Mouse (Mus musculus) c-Kit-positive CD71-positive TER-119-negative erythroid progenitor cells, embryonic 14.5 days (primary cell): ENCODE results near the gene Tnfrsf13c.

ENCODE experiments used
- DNase-seq: peaks from one replicate; pipeline ENCODE4 v3.0.0-alpha.2; 2013; ENCODE audit warnings: low read depth

Gene Tnfrsf13c

DNA sequence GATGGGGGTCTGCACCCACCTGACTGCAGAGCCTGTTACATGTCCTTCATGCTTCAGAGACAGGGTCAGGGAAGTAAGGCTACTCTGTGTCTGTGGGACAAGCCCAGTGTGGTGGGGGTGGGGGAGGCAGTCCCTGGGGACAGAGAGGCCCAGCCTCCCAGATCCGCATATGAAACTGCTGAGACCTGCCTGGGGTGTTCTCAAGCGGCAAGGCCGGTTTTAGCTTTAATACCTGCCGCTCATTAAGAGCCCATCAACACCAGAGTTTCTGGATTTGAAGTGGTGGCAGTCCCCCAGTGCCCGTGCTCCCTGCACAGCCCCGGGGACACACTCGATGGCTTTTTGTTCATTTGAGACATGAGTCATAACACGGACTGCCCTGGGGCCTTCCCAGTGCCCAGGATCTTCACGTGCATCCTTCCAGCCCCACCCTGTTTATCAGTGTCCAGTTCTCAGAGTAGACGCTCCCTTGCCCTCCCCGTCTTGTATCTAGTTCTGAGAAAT is 5.4 kb upstream of the Tnfrsf13c start:
- no peak for DNase-seq

DNA sequence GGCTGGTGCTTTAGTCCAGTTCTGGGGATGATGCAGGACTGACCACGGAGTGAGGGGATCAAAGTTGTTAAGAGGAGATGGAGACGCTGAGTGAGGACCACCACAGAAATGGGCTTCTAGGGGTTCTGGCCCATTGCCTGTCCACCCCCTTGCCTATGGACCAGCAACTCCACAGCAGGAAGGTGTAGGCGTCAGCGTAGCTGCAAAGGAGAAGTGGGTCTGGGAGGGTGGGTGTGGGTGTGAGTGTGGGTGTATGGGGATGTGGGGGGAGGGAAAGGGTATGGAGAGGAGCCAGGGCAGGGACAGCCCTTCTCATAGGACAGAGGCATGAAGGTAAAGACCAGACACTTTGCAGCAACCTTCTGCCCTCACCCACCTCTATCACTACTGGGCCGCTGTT is 1.6 kb upstream of the Tnfrsf13c start:
- no peak for DNase-seq

DNA sequence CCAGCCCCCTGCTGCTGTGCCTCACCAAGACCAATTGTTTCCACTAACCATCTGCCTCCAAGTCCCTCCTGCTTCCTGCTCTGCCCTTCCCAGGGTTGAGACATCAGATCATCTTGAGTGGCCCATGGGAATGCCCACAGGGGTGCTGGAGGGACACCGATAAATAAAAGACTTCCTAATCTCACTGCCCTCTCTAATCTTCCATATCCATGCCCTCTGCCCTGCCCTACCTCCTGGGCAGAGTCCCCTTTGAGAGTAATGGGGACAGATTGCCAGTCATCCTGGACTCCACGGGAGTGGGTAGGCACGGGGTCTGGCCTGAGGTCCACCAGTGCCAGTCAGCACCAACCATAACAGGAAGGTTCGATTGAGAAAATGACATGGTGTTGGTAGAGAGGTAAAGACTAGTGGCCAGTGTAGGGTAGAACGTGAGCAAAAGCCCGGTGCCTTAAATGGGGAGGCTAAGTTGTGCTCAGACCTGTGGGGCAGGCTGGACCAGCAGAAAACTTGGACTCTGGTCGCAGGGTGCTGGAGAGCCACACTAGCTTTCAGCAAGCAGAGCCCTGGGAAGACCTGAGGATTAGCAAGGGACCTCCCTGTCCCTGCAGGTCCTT is 540 bp upstream of the Tnfrsf13c start:
- no peak for DNase-seq

DNA sequence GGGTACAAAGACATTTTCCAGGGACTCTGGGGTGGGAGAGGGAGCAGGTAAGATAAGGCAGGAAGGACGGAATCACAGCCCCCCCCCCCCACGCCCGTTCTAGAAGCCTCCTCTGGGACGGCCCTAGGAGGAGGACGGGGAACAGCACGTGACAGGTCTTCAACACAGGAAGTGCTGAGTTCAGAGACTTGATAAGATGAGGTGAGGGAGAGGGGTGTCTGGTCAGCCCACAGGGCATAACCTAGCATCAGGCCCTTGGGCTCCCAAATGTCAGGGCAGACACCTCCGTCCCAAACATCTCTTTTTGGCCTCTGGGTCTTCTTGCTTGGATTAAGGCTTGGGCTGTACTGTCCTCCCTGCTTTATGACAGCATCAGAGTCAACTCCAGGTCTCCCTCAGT is 918 bp downstream of the Tnfrsf13c start:
- DNase-seq: no peak

DNA sequence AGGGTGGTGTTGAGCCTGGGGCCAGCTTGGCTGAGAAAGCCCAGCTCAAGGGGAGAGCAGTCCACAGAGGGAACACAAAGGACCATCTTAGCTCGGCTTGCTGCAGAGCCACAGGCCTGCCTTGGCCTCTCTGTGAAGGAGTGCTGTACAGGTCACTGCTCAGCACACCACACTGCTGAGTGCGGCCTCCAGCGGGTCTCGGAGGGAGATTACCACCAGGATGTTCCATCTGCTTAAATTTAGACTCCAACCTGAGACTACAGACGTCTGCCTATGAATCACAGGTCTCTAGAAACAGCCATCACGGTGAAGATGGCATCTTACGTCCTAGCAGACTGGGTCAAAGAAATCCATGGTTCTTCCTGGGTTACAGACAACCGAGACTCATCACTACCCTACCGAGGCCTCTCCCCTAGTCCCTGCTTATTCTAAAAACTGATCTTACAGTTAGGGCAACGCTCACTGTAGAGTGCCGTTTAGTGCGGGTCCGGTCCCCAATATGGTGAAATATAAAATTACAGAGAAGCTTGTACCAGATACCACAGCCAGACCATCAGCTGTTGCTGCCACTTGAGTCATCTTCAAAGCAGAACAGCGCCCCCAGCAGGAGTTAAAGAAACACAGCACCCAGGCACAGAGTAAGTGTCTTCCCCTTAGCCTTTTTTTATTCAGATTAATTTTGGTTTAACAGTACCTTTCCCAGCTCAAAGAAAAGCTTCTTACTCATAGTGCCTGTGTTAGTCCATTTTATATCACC is 2.9 kb downstream of the Tnfrsf13c start:
- no peak for DNase-seq

DNA sequence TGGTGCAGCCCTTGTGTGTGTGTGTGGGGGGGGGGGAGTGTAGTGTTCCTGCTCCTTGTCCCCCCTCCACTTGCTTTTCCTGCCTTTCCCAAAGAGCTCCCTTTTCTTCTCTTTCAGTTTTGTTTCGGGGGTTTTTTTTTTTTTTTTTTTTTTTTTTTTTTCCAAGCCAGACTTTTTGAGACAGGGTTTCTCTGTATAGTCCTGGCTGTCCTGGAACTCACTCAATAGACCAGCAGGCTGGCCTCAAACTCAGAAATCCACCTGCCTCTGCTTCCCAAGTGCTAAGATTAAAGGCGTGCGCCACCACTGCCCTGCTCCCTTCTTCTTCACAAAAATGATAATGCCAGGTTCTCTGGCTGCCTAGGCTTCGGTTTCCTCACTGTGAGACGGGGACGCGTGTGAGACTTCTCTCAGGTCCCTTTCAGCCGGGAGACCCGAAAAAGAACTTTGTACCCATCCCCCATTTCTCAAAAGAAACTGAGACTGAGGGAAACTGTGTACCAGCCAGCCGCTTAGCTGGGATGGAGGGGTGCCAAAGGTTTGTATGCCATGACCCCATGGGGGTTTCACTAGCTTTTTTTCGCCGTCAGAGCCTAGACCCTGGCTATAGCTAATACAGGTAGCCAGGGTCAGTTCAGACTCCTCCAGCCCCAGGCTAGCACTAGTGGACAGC is 4.0 kb downstream of the Tnfrsf13c start:
- DNase-seq: no peak

DNA sequence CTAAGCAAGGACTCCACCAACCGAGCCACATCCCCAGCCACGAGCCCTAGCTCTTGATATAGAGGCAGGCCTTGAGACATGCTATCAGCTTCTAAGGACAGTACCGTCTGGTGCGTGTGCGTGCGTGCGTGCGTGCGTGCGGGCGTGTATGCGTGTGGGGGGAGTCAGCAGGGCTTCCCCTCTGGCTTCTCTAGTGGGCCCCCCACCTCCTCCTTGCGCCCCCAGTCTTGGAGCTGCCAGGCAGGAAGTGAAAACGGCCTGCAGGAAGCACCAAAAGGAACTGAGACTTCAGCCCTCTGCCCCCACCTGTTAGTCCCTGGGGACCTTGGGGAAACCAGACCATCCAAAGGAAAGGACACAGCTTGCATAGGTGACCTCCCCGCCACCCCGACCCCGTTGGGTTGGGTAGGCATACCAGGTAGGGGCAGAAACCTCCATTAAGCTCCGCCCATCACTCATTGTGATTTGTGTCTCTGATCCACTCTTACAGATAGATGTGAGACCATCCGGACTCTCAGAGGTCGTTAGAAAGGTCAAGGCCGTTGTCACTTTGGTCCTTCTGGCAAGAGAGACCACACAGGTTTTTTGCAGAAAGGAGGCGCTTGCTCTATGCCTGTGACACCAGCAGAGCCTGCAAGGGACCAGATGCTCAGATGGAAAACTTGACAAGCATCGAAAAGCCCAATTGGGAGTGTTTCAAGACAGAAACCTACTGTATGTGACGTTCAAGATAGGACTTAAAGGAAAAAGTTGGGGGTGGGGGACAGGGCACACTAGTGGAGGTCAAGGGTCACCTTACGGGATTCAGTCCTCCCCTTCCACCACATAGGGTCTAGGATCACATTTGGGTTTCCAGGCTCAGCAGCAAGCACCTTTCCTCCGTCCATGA is 5.1 kb downstream of the Tnfrsf13c start:
- no peak for DNase-seq

DNA sequence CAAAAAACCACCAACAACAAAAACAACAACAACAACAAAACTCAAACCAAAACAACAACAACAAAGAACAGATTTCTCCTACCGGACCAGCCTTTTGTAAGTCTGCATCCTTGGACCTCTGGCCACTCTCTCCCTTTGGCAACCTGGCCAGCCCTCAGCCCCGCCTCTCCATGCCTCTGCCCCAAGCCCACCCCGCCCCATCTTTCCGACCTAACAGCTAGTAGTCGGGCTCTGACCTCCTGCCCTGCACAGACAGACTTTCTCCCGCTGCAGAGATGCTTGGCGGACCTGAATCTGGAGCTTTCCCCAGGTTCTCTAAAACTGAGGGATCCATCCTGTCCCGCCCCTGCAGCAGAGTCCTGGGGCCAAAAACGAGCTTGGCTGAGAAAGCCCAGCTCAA is 6.2 kb downstream of the Tnfrsf13c start:
- DNase-seq: no peak

DNA sequence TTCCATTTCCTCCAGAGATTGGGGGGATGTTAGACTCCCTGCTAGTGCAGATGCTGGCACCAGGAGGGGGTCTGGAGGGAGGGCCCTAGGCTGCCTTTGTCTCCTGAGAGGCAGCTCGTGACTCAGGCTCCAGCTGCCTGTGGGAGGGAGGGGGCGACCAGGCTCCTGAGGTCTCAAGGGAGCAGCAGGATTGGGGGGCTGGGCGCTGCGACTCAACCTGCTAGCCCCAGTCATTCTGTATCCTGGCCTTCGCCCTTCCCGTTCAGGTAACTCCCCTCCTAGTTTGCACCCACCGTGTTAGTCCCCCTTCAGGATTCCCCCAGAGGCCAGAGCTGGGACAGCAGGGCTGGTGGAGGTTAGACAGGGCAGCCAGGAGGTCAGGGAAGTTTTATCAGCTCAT is 7.1 kb downstream of the Tnfrsf13c start:
- no peak for DNase-seq

DNA sequence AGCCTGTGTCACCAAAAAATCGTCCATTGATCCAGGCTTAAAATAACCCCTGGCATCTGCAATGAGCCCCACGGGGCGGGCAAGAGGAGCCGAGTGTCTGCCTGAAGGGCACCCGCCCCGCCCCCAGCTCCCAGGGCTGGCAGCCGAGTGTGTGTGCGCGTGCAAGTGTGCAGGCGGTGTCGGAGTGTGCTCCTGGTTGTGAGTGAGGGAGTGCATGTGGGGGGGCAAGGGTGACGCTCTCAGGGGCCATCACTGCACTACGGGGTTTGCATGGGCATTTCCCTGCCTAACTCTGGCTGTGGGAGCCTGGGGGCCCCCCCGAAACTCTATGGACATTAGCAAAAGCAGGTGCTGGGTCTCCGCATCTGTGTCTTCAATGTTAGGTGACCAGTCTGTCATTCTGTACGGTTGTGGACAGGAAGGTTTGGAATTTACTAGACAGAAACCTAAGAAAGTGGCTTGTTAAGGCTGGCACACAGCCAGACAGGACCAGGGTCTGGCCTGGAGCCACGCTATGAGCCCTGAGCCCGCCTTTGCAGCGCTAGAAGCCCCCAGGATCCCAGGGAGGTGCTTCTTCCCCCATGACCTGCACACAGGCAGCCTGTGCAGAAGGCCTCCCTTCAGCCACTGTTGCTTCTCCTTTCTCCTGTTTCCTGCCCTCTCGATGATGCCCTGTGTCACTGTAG is 7.9 kb downstream of the Tnfrsf13c start:
- DNase-seq: no peak

DNA sequence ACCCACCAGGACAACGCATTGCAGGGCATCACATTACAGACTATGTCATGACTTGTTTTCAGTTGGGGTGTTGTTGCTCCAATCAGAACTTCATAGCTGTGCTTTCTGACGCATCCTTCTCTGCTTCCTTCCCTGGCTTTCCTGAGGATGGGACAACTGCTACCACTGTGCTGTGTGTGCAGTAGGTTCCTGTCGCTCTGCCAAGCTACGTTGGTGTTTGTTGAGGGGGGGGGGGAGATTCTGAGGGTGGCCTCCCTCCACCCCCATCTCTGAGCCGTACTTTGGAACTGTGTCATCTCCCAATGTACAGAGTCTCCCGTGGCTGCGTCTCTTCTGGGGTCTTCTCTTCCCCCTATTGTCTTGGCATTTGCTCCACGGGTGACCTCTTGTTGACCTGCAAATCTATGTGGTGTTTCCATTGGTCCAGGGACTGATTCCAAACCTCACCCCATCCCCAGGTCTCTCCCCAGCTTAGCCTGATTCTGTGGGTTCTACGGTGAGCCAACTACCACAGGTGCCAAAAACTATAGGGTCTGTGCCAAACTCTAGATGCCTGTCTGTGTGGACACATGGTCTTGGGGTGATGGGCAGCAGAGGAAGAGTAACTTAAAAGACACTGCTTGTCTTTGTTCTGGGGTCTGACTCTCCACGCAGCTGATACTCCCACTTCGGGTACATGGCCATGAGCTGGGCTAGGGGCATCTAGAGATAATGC is 8.7 kb downstream of the Tnfrsf13c start:
- DNase-seq: no peak

DNA sequence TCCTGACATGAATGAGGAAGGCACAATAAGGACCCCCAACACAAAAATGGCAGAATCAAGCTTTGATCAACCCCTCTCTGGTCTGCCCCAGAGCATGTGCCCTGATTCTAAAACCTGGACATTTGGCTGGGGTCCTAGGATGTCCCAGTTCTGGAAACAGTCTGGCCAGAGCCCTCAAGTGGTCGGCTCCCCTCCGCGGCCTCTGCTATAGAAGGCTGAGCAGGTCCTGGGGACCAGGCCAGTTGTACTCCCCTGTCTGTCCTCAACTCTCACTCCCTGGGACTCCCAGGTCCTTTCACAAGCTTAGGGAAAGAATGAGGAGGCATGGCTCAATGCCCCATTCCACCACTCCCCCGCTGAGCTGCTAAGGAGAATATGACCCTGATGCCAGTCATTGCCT is 10.9 kb downstream of the Tnfrsf13c start:
- no peak for DNase-seq

DNA sequence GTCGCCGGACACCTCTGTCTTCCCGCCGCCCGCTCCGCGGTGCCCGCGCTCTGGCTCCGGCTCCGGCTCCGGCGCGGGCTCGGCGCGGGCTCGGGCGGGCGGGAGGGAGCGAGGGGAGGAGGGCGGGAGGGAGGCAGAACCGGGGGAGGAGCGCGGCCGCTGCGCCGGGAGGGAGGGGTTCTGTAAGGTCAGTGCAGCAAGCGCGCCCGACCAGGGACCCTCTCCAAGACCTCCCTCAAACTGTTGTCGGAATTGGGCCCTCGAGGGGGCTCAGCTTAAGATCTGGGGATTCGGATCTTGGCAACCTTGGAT is 11.5 kb downstream of the Tnfrsf13c start, which contains the start of gene Shisa8:
Gene Shisa8 (minus strand): TSS at position 64 of the 312 bp plus-strand sequence.
- DNase-seq: no peak

DNA sequence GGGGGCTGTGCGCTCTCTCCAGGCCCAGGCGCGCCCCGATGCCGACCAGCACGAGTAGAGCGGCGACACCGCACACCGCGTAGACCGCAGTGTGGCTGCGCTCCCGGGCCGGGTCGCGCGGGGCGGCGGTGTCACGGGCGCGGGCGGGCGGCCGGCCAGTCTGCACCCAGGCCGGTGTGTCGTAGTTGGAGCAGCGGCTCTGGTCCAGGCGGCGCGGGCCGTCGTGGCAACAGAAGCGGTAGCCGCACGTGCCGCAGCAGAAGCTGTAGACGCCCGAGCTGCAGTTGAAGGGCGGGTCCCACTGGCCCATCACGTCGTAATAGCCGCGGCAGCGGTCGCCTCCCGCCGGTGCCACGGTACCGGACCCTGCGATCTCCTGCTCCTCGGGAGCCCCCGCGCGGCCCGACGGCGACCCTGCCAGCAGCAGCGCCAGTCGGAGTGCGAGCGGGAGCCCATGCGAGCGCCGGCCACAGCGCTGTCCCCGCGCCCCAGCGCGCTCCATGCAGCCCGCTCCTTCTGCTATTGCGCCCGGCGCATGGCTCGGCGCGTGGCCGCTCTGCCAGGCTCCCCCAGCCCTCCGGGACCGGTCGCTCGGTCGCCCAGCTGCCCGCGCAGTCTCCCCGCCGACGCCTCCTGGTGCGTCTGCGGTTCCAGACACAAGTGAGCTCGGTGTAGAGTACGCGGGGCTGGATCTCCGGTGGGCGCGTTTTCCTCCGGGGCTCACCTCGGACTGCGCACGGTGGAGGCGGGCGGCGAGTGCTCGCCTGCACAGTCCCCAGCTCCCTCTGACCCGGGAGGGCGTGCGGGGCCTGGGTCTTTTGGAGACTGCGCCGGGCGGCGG is 12.0 kb downstream of the Tnfrsf13c start:
- no peak for DNase-seq

DNA sequence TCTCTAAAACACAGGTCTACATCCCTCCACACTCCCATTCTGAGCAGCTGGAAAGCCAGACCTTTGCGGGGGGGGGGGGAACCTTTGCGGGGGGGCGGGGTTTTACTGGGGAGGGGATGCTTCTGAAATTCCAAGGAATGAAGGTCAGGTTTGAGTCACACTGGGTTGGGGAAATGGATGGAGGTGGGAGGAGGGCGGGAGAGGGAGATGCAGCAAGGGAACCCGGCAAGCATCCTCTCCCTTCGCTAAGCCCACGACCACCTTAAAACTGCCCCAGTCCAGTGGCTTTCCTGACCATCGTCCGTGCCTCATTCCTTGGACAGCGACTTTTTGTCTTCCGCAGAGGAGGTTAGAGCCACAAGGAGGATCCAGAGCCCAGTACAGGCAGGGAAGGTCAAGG is 12.9 kb downstream of the Tnfrsf13c start:
- DNase-seq: no peak

DNA sequence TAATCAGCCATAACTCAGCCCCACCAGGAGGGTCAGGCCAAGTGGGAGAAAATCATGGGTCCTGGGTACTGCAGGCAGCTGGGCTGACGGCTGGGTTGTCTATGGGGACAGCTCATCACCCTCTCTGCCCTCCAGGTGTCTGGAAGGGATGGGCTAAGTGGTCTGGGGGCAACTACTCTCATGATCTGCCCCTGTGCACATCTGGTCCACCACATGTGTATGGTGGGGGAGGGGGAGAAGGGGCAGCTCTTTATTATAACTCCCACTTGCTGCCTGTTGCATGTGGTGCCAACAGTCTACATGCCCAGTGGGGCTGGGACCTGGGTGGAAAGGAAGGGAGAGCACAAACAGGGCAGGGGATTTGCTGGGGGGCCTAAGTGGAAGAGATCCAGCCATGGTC is 13.4 kb downstream of the Tnfrsf13c start:
- no peak for DNase-seq

DNA sequence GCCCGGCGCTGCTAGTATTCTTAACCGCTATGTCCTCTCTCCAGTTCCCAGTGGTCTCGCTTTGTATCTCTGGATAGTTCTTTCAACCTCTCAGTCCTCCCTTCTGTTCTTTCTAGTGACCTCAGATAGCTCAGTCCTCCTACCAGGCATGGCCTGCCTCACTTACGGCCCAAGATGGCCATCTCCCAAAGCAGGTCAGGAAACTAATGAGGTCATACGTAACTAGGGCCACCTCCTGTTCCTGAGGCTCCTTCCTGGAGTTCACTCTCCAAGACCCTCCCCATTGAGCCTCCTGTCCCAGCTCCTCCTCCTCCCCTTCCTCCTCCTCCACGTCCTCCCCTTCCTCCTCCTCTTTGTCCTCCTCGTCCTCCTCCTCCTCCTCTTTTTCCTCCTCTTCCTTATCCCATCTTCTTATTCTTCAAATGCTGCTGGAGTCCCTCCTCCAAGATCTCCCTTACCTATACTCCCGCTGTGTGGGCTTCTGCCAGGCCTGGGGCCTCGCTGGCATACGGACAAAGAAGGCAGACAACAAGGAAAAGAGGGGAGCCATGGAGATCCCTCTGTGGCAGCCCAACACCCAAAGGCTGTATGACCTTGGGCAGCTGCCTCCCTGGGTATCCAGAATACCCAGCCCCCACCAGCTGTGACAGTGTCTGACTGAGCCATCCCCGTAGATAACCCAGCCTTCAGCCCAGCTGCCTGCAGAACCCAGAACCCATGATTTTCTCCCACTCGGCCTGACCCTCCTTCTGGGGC is 14.7 kb downstream of the Tnfrsf13c start:
- DNase-seq: no peak

DNA sequence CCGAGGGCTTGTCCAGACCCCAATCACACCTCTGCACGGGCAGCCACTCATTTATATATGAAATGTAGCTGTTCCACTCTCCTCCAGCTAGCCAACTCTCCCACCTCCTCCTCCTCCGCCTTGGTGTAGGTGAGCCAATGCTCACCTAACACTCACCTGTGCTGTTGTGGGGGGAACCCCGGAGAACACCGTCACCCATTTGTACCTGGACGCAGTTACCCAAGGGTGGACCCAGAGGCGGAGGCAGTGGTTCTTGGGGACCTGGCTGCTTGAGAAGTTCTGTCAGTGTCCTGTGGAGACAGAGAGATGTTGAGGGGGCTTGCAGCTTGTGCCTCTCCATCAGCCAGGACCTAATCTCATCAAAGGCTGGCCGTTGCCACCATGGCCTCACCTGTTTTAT is 15.9 kb downstream of the Tnfrsf13c start:
- DNase-seq: no peak

DNA sequence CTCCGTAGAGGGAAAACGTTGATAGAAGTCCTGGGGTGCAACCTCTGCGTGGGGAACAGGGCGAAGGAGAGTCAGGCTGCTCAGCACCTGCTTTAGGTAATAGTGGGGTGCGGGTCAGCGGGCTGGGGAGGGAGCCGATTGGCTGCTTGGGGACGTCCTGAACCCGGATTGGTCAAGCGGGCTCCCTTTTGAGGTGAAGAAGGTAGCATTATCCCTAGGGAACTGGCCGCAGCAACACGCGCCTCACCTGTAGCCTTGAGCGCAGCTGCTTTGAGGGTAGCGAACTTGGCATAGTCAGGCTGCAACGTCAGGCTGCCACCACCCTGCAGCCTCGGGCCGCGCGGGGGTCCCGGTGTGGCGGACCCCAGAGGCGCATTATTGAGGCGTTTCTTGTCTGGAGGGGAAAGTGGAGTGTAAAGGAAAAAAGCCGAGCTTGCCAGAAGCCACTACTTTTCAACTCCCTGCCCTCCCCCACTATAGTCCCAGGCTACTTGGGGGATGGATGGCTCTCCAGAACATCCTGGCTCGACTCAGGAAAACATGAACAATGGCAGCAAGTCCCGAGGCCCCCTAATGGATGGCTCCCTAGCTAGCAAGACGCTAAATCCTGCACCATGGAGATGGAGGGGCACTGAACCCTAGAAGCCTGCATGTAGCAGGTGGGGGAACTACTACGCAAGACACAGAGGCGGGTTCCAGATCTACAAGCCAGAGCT is 16.5 kb downstream of the Tnfrsf13c start:
- no peak for DNase-seq
